Mouse (Mus musculus) testis, adult 2 months (tissue): ENCODE data around the gene Cachd1. TPM values are rescaled to one million over a fixed set of nuclear protein-coding genes. Genes with fewer than 3 reads are reported as not detected.

Experiments
- H3K27ac ChIP-seq: fragments of 200-500 bp; 2 replicates; pipeline ENCODE4 v1.5.1; 2012; ENCODE audit warnings: low read depth, low read length; ENCODE audit not compliant: control insufficient read depth, insufficient read depth
- H3K27me3 ChIP-seq: fragments of 200-500 bp; 2 replicates; pipeline ENCODE4 v1.6.1; 2012; ENCODE audit warnings: mild to moderate bottlenecking, low read length, moderate library complexity; ENCODE audit not compliant: control insufficient read depth, insufficient read depth
- H3K36me3 ChIP-seq: fragments of 200-500 bp; 2 replicates; pipeline ENCODE4 v1.6.1; 2012; ENCODE audit warnings: mild to moderate bottlenecking, low read length; ENCODE audit not compliant: control insufficient read depth, insufficient read depth
- H3K4me1 ChIP-seq: fragments of 200-500 bp; 2 replicates; pipeline ENCODE4 v1.6.1; 2012; ENCODE audit warnings: low read length; ENCODE audit not compliant: control insufficient read depth, insufficient read depth
- H3K4me3 ChIP-seq: fragments of 200-500 bp; 2 replicates; pipeline ENCODE4 v1.5.1; 2012; ENCODE audit warnings: low read depth, mild to moderate bottlenecking, low read length, moderate library complexity, mixed read lengths; ENCODE audit not compliant: control insufficient read depth
- CTCF ChIP-seq: fragments of 200-500 bp; IDR thresholded peaks from 2 replicates; pipeline ENCODE4 v1.5.1; 2012; ENCODE audit warnings: low read depth, mild to moderate bottlenecking, inconsistent platforms, low read length, moderate library complexity; ENCODE audit not compliant: control insufficient read depth, insufficient read depth, insufficient replicate concordance
- POLR2A ChIP-seq: fragments of 200-500 bp; IDR thresholded peaks from 2 replicates; pipeline ENCODE4 v1.6.1; 2012; ENCODE audit warnings: low read depth, mild to moderate bottlenecking, inconsistent platforms, low read length, moderate library complexity; ENCODE audit not compliant: control insufficient read depth
- polyA plus RNA-seq: library from polyadenylated mRNA; depleted of rRNA; stranded (reverse); fragments of >200 nt; gene quantifications from 2 replicates; pipeline ENCODE4 v1.2.3, GENCODE M21; 2012

The Cachd1 gene
- polyA plus RNA-seq, 1 experiment = 10.0 TPM

GRCm38 (mm10) chr4:100998145-100998544, 221.7 kb downstream of the Cachd1 start:
- Histone ChIP-seq H3K27ac (no peak overlapping the region), H3K4me1 (peaks cover 6% of the 10 kb centered on the region), H3K36me3 (no peaks in the 10 kb centered on the region), H3K27me3 (no peaks in the 10 kb centered on the region), H3K4me3 (no peak overlapping the region)
- no peak for TF ChIP-seq POLR2A
- TF ChIP-seq CTCF = peak; percentile 36; the same call in 1 of the 2 replicates

GRCm38 (mm10) chr4:100998906-100999305, 222.4 kb downstream of the Cachd1 start:
- Histone ChIP-seq H3K27me3 (no peaks in the 10 kb centered on the region), H3K4me1 (peaks cover 8% of the 10 kb centered on the region), H3K4me3 (no peak overlapping the region), H3K36me3 (no peaks in the 10 kb centered on the region), H3K27ac (no peak overlapping the region)
- TF ChIP-seq POLR2A (no peak), CTCF (no peak)

DNA sequence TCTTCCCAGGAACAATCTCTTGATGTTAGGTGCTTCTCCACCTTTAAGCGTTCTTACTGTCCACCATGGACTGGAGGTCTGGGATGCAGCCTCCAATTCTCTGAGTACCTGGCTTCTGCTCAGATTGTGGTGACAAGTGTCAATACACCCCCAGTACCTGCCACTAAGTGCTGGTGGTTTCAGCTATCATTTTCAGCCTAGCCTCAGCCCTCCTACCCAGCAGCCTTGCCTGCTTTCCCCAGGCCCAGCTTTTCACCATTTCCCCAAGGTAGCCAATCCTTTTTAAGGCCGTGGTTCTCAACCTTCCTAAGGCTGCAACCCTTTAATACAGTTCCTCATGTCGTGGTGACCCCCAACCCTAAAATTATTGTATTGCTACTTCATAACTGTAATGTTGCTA, 224.1 kb downstream of the Cachd1 start:
- Histone ChIP-seq H3K27me3 (no peaks in the 10 kb centered on the region), H3K4me3 (no peak overlapping the region), H3K36me3 (no peaks in the 10 kb centered on the region), H3K27ac (no peak overlapping the region), H3K4me1 (peaks cover 8% of the 10 kb centered on the region)
- TF ChIP-seq CTCF = no peak
- no peak for TF ChIP-seq POLR2A

GRCm38 (mm10) chr4:101001073-101001472, 224.6 kb downstream of the Cachd1 start:
- Histone ChIP-seq H3K36me3 (no peaks in the 10 kb centered on the region), H3K4me3 (no peak overlapping the region), H3K27ac (no peak overlapping the region), H3K27me3 (no peaks in the 10 kb centered on the region), H3K4me1 (peaks cover 8% of the 10 kb centered on the region)
- TF ChIP-seq CTCF (no peak), POLR2A (no peak)

- Histone ChIP-seq H3K27ac (no peak overlapping the region), H3K4me1 (peaks cover 8% of the 10 kb centered on the region), H3K36me3 (no peaks in the 10 kb centered on the region), H3K4me3 (peak overlapping the region; percentile 63), H3K27me3 (no peaks in the 10 kb centered on the region)
- no peak for TF ChIP-seq CTCF
- TF ChIP-seq POLR2A = no peak
These were observed 226.5 kb downstream of the Cachd1 start for GRCm38 (mm10) chr4:101002961-101003360.

DNA sequence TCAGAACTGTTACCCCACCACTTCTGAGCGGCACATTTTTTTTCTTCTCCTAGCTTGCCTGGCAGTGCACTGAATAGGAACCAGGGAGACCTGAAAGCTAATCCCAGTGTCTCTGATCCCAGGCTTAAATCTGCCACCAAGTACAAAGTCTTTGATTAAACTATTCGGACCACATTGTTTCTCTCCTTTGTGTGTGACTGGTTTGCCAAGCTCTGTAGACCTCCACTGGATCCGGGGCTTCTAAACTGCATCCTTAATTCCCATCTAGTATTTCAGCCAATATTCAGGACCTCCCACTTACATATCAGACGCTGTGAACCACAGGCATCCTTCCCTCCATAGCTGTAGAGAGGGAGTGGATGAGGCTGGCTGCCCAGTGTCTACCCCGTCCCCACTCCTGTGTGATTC, 231.9 kb downstream of the Cachd1 start:
- Histone ChIP-seq H3K27me3 (no peaks in the 10 kb centered on the region), H3K4me3 (no peak overlapping the region), H3K4me1 (no peaks in the 10 kb centered on the region), H3K36me3 (no peaks in the 10 kb centered on the region), H3K27ac (no peak overlapping the region)
- no peak for TF ChIP-seq POLR2A
- TF ChIP-seq CTCF = no peak

DNA sequence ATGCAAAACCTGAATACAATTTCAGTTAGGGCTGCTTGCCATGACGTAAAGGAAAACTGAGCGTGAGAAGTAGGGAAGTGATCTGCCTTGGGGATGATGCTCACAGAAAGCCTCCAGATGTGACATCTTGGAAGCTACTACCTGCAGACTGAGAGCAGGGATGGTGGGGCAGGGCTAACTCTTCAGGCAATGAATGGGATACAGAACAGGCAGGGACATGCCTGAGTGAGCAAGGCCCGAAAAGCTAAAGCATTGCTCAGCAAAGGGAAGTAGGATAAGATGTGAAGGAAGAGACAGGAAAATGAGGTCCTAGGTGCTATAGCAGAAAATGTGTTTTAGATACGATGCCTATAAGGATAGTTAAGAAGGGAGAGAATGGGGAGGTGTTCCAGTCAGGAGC, 232.6 kb downstream of the Cachd1 start:
- Histone ChIP-seq H3K27ac (no peak overlapping the region), H3K27me3 (no peaks in the 10 kb centered on the region), H3K4me3 (no peak overlapping the region), H3K36me3 (no peaks in the 10 kb centered on the region), H3K4me1 (no peaks in the 10 kb centered on the region)
- TF ChIP-seq CTCF = no peak
- no peak for TF ChIP-seq POLR2A

- H3K27me3 ChIP-seq = no peaks in the 10 kb centered on the region
- H3K27ac ChIP-seq = no peak overlapping the region
- no peaks in the 10 kb centered on the region for H3K4me1 ChIP-seq
- H3K36me3 ChIP-seq = no peaks in the 10 kb centered on the region
- TF ChIP-seq CTCF = no peak
- TF ChIP-seq POLR2A = no peak
- no peak overlapping the region for H3K4me3 ChIP-seq
These were observed 241.3 kb downstream of the Cachd1 start for GRCm38 (mm10) chr4:101017806-101018205.
